Mouse (Mus musculus) midbrain, embryonic 11.5 days (tissue): Measurements from ENCODE around the gene Ddx19a. TPM values are rescaled to one million over a fixed set of nuclear protein-coding genes. Genes with fewer than 3 reads are reported as not detected.

Experiments used
- ATAC-seq: fragments of 200-750 bp; cut with Nextera tagmentation; 2 replicates; pipeline ENCODE4 v1.8.0; 2017; ENCODE audit warnings: moderate TSS enrichment, moderate library complexity; ENCODE audit not compliant: low FRiP score
- DNase-seq: peaks from one replicate; pipeline ENCODE4 v3.0.0; 2015; ENCODE audit warnings: low spot score; ENCODE audit errors: missing footprints
- H3K27ac ChIP-seq: fragments of 300-500 bp; sonication (generic); 2 replicates; pipeline ENCODE4 v1.5.1; 2014; ENCODE audit warnings: low read depth, low read length
- H3K27me3 ChIP-seq: fragments of 300-500 bp; sonication (generic); 2 replicates; pipeline ENCODE4 v1.6.1; 2014; ENCODE audit warnings: mild to moderate bottlenecking, low read length, moderate library complexity, mixed read lengths; ENCODE audit not compliant: control insufficient read depth, insufficient read depth
- H3K36me3 ChIP-seq: fragments of 300-500 bp; sonication (generic); 2 replicates; pipeline ENCODE4 v1.6.1; 2014; ENCODE audit warnings: mild to moderate bottlenecking, low read length, moderate library complexity, mixed read lengths; ENCODE audit not compliant: control insufficient read depth, insufficient read depth
- H3K4me1 ChIP-seq: fragments of 300-500 bp; sonication (generic); 2 replicates; pipeline ENCODE4 v1.6.1; 2014; ENCODE audit warnings: low read length; ENCODE audit not compliant: control insufficient read depth, insufficient read depth
- H3K4me2 ChIP-seq: fragments of 300-500 bp; sonication (generic); 2 replicates; pipeline ENCODE4 v1.6.1; 2014; ENCODE audit warnings: mild to moderate bottlenecking, moderate library complexity
- H3K4me3 ChIP-seq: fragments of 300-500 bp; sonication (generic); 2 replicates; pipeline ENCODE4 v1.5.1; 2014; ENCODE audit warnings: low read depth, low read length
- H3K9ac ChIP-seq: fragments of 300-500 bp; sonication (generic); 2 replicates; pipeline ENCODE4 v1.6.1; 2014; ENCODE audit warnings: low read length
- H3K9me3 ChIP-seq: fragments of 300-500 bp; sonication (generic); 2 replicates; pipeline ENCODE4 v1.6.1; 2016; ENCODE audit warnings: low read length; ENCODE audit not compliant: control insufficient read depth
- WGBS: fragments of 180-500 bp; shearing (Covaris S2); extraction: QIAGEN DNeasy Blood & Tissue Kit; methylation state at CpG from one replicate; pipeline ENCODE4 v1.1.7; 2014; 5-methylcytosine and 5-hydroxymethylcytosine counted together
- polyA plus RNA-seq: library from polyadenylated mRNA; unstranded; fragments of >200 nt; fragmentation: Nextera tagmentation; extraction: Ambion mirVana; gene quantifications from 2 replicates; pipeline ENCODE4 v1.2.1, GENCODE M21; 2014

Ddx19a gene
- polyA plus RNA-seq, 1 experiment from 2014 or later: 32.8 TPM

DNA sequence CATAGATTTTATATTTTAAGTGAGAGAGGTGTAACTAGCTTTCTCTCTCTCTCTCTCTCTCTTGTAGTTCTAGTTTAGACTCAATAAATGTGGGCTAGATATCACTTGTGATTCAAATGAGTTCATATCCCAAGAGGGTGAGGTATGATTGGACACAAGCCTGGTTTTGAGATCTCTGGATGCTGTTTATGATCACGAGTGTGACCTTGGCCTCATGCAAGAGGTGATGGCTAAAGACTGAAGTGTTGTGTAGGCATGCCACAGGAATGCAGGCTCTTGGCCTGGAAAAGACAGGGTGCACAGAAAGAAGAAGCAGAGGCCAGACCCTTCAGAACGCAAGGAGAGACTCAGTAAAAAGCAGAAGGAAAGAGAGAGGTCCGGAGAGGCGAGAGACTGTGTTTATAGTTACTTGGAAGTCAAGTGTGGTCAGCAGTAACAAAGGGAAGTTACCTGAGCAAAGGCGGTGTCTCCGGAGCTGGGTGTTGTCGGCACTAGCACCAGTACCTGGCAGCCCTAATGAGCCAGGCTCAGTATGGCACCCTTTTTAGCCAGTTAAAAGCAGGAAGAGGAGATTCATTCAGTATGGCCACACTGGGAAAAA, 53.2 kb downstream of the Ddx19a start:
- Histone ChIP-seq H3K36me3 (no peaks in the 10 kb centered on the region), H3K4me1 (no peaks in the 10 kb centered on the region), H3K27me3 (no peaks in the 10 kb centered on the region), H3K4me3 (no peak overlapping the region), H3K4me2 (no peak overlapping the region), H3K9ac (no peak overlapping the region), H3K9me3 (no peaks in the 10 kb centered on the region), H3K27ac (no peak overlapping the region)
- WGBS: 89% methylated on average over 7 of the region's 7 CpGs
- DNase-seq (no peak), ATAC-seq (no peak)

DNA sequence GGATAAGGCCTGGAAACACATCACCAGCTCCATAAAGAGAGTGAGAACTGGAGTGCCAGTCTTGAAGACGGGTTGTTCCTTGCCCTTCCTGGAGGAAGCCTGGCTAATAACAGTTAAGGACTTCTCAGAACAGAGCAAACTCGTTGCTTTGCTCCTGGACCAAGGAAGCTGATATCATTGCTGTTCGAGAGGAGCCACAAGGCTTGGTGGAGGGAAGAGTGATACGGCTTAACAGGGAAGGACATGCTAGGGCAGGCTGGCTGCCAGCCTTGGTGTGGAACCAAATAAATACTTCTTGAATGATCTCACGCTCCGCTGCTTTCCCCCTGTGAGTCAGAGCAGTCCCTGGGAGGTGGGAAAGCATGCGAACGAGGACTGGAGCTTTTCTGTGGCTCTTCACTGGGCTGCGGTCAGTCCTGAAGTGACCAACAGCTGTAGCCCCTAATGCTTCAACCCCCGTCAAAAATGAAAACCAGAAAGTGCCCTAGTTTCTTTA, 56.1 kb downstream of the Ddx19a start:
- Histone ChIP-seq H3K4me2 (no peak overlapping the region), H3K4me1 (no peaks in the 10 kb centered on the region), H3K4me3 (no peak overlapping the region), H3K36me3 (no peaks in the 10 kb centered on the region), H3K27ac (no peak overlapping the region), H3K9ac (no peak overlapping the region), H3K27me3 (no peaks in the 10 kb centered on the region), H3K9me3 (no peaks in the 10 kb centered on the region)
- ATAC-seq: no peak
- no peak for DNase-seq
- WGBS: 68% methylated on average over 10 of the region's 10 CpGs

DNA sequence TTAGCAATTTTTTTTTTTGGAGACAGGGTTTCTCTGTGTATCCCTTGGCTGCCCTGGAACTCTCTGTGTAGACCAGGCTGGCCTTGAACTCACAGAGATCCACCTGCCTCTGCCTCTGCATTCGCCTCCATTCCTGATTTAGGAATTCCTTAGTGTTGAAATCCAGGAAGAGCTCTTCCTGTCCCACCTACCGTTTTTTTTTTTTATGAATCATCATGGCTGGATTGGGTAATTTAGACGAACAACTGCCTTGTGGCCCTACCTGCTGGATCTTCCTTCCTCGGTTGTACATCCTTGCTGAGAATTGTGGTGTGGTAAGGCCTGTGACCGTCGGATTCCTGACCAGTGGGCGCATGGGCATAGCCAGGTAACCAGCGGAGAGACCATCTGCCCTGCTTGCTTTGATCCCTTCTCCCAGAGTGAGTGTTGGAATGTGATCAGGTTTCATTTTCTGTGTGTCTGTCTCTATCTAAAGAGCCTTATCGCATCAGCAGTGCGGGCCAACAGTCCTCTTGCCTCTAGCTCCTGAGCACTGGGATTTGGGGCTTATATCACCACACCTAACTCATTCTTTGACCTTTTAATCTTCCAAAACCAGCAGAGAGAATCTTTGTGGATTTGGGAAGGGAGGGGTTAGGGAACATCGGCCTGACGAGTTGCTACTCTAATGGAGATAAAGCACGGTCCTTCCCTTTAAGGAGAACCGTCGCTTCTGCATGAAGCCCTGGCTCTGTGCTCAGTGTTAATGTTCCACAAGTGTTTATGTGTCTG, 56.7 kb downstream of the Ddx19a start:
- DNase-seq (no peak), ATAC-seq (no peak)
- H3K27ac ChIP-seq: no peak overlapping the region
- H3K36me3 ChIP-seq: no peaks in the 10 kb centered on the region
- H3K9me3 ChIP-seq: no peaks in the 10 kb centered on the region
- no peak overlapping the region for H3K4me3 ChIP-seq
- no peak overlapping the region for H3K9ac ChIP-seq
- 92% methylated on average over 15 of the region's 15 CpGs for WGBS
- H3K4me2 ChIP-seq: no peak overlapping the region
- no peaks in the 10 kb centered on the region for H3K4me1 ChIP-seq
- no peaks in the 10 kb centered on the region for H3K27me3 ChIP-seq

DNA sequence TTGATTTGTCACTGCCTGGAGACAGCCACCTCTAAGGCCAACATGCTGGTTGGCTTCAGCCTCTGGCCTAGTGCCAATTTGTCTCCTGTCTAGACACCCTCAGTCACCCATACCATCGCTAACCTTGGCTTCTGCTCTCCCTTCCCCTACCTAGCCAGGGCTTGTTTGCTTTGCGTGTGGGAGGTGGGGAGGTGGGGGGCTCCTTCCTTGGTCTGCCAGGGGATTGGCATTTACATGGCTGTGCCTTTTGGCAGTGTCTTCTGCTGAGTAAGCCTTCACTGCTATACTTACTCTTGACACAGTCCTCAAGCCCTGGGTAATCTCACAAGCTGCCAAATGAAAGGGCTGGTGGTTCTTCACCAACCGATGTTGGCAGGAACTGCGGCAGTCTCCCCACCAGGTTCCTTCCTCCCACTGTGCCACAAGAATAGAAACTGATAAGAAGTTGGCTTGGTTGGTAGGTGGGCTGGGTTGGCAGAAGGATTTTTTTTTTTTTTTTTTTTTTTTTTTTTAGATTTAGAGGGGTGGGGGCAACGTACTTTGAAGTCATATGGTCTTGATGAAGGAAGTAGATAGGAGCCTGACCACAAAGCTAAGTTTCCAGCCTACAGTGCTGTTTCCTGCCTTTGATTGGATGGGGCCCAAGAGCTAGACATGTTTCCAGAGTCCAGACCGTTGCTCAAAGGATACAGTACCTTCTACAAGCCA, 58.6 kb downstream of the Ddx19a start:
- DNase-seq (no peak), ATAC-seq (no peak)
- no peaks in the 10 kb centered on the region for H3K9me3 ChIP-seq
- no peak overlapping the region for H3K4me2 ChIP-seq
- WGBS: 91% methylated on average over 6 of the region's 6 CpGs
- H3K4me3 ChIP-seq: no peak overlapping the region
- no peak overlapping the region for H3K9ac ChIP-seq
- no peaks in the 10 kb centered on the region for H3K27me3 ChIP-seq
- no peaks in the 10 kb centered on the region for H3K36me3 ChIP-seq
- H3K4me1 ChIP-seq: no peaks in the 10 kb centered on the region
- no peak overlapping the region for H3K27ac ChIP-seq

DNA sequence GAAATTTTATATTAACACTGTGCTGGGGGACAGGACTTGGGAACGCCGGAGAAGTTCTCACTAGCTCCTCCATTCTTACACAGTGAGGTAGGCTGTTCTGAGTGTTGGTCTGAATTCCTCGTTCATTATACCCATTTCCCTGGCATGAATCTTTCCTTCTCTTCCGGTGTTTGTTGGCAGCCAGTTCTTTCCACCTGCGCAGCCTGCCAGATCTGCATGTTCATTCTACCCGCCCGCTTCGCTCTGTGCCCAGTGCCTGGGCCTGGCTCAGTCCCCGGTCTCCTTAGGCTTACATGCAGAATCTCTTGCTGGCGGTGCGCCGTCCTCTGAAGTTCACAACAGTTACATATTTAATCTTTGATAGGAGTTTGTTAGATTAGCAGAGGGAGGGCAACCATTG, 61.4 kb downstream of the Ddx19a start:
- Histone ChIP-seq H3K4me3 (no peak overlapping the region), H3K4me2 (no peak overlapping the region), H3K9me3 (no peaks in the 10 kb centered on the region), H3K27ac (no peak overlapping the region), H3K4me1 (no peaks in the 10 kb centered on the region), H3K36me3 (no peaks in the 10 kb centered on the region), H3K27me3 (no peaks in the 10 kb centered on the region), H3K9ac (no peak overlapping the region)
- ATAC-seq: no peak
- 93% methylated on average over 12 of the region's 12 CpGs for WGBS
- DNase-seq: no peak

DNA sequence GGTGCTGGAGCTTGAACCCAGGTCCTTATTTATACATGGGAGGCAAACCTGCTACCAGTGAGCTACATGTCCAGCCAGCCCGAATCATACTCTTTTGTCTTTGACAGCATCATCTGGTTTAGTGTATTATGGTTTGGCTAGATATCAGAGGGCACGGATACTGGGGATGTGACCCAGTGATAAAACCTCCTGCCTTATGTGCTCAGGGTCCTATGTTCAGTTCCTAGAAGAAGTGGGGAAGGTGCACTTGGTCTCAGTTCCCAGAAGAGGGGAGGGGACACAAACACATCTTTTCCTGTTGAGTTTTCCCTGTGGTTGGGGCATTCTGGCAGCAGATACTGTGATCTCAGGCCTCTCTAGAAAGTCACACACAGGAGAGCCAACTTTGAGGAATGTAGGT, 64.3 kb downstream of the Ddx19a start:
- Histone ChIP-seq H3K4me2 (no peak overlapping the region), H3K27ac (no peak overlapping the region), H3K4me3 (no peak overlapping the region), H3K4me1 (no peaks in the 10 kb centered on the region), H3K27me3 (no peaks in the 10 kb centered on the region), H3K9ac (no peak overlapping the region), H3K36me3 (no peaks in the 10 kb centered on the region), H3K9me3 (no peaks in the 10 kb centered on the region)
- ATAC-seq (no peak), DNase-seq (no peak)
- WGBS: 90% methylated on average over 2 of the region's 2 CpGs

DNA sequence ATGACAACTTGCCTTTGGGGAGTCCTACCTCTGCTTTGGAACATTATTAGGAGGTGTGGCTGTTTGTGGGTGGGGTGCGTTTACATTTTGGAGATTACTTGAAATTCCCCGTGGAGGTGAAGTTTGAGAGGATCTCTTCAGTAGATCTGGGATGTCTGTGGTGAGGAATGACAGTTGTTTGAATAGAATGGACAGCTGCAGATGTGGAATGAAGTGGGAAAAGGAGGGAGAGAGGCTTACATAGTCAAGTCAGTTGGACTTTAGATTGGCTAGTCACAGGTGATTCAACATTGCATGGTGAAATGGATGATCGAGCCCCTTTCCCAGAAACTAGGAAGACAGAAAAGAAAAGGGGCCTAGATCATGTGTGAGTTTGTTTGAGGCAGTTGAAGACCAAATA, 65.2 kb downstream of the Ddx19a start:
- Histone ChIP-seq H3K36me3 (no peaks in the 10 kb centered on the region), H3K9ac (no peak overlapping the region), H3K27ac (no peak overlapping the region), H3K4me2 (no peak overlapping the region), H3K9me3 (no peaks in the 10 kb centered on the region), H3K4me1 (no peaks in the 10 kb centered on the region), H3K4me3 (no peak overlapping the region), H3K27me3 (no peaks in the 10 kb centered on the region)
- DNase-seq (no peak), ATAC-seq (no peak)
- 88% methylated on average over 3 of the region's 3 CpGs for WGBS

DNA sequence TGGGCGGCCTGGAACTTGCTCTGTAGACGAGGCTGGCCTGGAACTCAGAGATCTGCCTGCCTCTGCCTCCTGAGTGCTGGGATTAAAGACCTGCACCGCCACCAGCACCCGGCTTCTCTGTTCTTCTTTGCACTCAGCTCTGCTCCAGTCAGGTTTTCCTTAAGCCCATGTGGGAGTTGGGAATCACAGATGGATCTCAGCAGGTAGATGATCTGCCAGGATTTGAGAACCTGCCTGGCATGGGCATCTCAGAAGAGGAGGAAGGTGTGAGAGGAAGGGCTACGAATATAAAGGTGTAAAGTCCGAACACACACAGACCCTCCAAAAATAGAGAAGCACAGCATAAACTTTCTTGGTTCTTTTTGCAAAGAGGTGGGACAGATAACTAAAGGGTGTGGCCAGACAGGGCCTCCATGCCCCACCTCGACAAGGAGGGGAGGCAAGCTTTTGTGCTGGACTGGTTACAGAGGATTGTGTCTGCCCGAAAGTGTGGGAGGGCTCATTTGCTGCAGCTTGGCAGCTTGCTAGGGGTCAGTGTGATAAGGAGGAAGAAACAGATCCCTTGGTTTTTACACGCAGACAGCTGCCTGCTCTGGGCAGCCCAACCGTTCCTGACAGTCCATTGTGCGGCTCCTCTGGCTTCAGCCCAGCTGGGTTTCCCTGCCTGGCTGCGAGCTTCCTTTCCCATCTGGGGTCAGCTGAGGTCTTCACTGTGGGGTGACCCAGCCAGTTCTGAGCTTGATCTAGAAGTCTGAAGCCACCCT, 66.2 kb downstream of the Ddx19a start:
- H3K4me3 ChIP-seq: no peak overlapping the region
- H3K9me3 ChIP-seq: no peaks in the 10 kb centered on the region
- ATAC-seq (no peak), DNase-seq (no peak)
- no peaks in the 10 kb centered on the region for H3K36me3 ChIP-seq
- no peak overlapping the region for H3K9ac ChIP-seq
- no peaks in the 10 kb centered on the region for H3K4me1 ChIP-seq
- H3K27ac ChIP-seq: no peak overlapping the region
- WGBS: 78% methylated on average over 12 of the region's 12 CpGs
- H3K27me3 ChIP-seq: no peaks in the 10 kb centered on the region
- no peak overlapping the region for H3K4me2 ChIP-seq
